Mouse (Mus musculus) lung, adult 2 months (tissue): ENCODE data around the gene Gprc5b.

Experiments
- CTCF ChIP-seq: fragments of 200-500 bp; IDR thresholded peaks from 2 replicates; pipeline ENCODE4 v1.5.1; 2011; ENCODE audit warnings: mild to moderate bottlenecking, low read length, control low read depth; ENCODE audit not compliant: insufficient read depth
- POLR2A ChIP-seq: fragments of 200-500 bp; IDR thresholded peaks from 2 replicates; pipeline ENCODE4 v1.6.1; 2011; ENCODE audit warnings: low read depth, mild to moderate bottlenecking, control low read depth, low read length, borderline replicate concordance; ENCODE audit errors: extremely low read depth

- TF ChIP-seq CTCF = no peak
- TF ChIP-seq POLR2A = no peak
These were observed 40.0 kb downstream of the Gprc5b start for GRCm38 (mm10) chr7:118954968-118955367.
